Mouse (Mus musculus) adrenal gland, postnatal 14 days (tissue): ENCODE measurements at regions not wholly inside any gene's neighbourhood (a gene's known extent, or its start where the extent isn't known, plus 50 kb on each side); places are given as distances from the start of the nearest gene placed in this dataset.

Experiments
- DNase-seq: peaks from one replicate; pipeline ENCODE4 v3.0.0; 2021; ENCODE audit warnings: mixed read lengths

- no peak for DNase-seq
Observed at GRCm38 (mm10) chr2:147702330-147703063, 340.8 kb downstream of the Pax1 start.

GRCm38 (mm10) chr2:147699524-147700081 is 337.9 kb downstream of the Pax1 start:
- DNase-seq: no peak

GRCm38 (mm10) chr2:147691896-147692295 is 330.2 kb downstream of the Pax1 start:
- DNase-seq: no peak

GRCm38 (mm10) chr2:147690506-147691208 is 328.9 kb downstream of the Pax1 start:
- no peak for DNase-seq

GRCm38 (mm10) chr2:147688742-147689141 is 327.0 kb downstream of the Pax1 start:
- DNase-seq: peak; percentile 71

- DNase-seq: peak; percentile 5
Observed at GRCm38 (mm10) chr2:147656667-147657066, 294.9 kb downstream of the Pax1 start.

GRCm38 (mm10) chr2:147650229-147650628 is 288.5 kb downstream of the Pax1 start:
- DNase-seq: no peak

GRCm38 (mm10) chr2:147647972-147648371 is 286.2 kb downstream of the Pax1 start:
- DNase-seq: no peak

- no peak for DNase-seq
Observed at GRCm38 (mm10) chr2:147647506-147647905, 285.8 kb downstream of the Pax1 start.

- no peak for DNase-seq
Observed at GRCm38 (mm10) chr2:147637882-147638281, 276.2 kb downstream of the Pax1 start.

- no peak for DNase-seq
Observed at GRCm38 (mm10) chr2:147632737-147633136, 271.0 kb downstream of the Pax1 start.

GRCm38 (mm10) chr2:147629716-147630115 is 268.0 kb downstream of the Pax1 start:
- DNase-seq: no peak

GRCm38 (mm10) chr2:147627096-147627495 is 265.4 kb downstream of the Pax1 start:
- DNase-seq: no peak

GRCm38 (mm10) chr2:147623116-147623515 is 261.4 kb downstream of the Pax1 start:
- no peak for DNase-seq

GRCm38 (mm10) chr2:147617849-147618248 is 256.1 kb downstream of the Pax1 start:
- DNase-seq: no peak

- no peak for DNase-seq
Observed at GRCm38 (mm10) chr2:147610343-147610742, 248.6 kb downstream of the Pax1 start.

- no peak for DNase-seq
Observed at GRCm38 (mm10) chr2:147601639-147602038, 239.9 kb downstream of the Pax1 start.

- no peak for DNase-seq
Observed at GRCm38 (mm10) chr2:147572413-147572812, 210.7 kb downstream of the Pax1 start.

GRCm38 (mm10) chr2:147561220-147561619 is 199.5 kb downstream of the Pax1 start:
- DNase-seq: no peak

GRCm38 (mm10) chr2:147560426-147561155 is 198.9 kb downstream of the Pax1 start:
- no peak for DNase-seq

- no peak for DNase-seq
Observed at GRCm38 (mm10) chr2:147529161-147529560, 167.4 kb downstream of the Pax1 start.

GRCm38 (mm10) chr2:147515436-147515835 is 153.7 kb downstream of the Pax1 start:
- DNase-seq: peak; percentile 46

- DNase-seq: no peak
Observed at GRCm38 (mm10) chr2:147514748-147515147, 153.0 kb downstream of the Pax1 start.
